Comparison of ENCODE assay signal across 14 mouse cellular contexts in the genomic region with DNA sequence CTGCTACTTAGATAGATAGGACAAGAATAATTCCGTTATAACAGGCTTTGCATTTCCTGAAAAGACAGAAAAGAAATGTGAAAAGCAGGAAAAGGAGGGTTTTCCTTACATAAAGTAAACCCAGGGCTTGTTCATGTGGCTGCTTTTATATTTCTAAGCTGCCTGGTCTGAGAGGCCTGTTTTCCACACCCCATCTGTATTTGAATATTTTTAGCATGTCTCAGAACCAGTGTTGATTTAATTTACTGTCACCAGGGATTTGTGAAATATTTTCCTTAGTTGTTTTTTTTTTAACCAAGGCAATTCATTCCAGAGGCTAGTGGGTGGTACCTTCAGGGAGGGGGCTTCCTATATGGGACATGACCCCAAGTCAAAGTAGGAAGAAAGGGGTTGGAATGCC. TPM values are rescaled to one million over a fixed set of nuclear protein-coding genes. Genes with fewer than 3 reads are reported as not detected.
"Had no signal": no experiment of that assay in that cellular context is flagged by ENCODE, and none has a peak within 500 bp of the region (broad histone marks: within the 10 kb centered on the region; RNA-seq: fewer than 3 reads in every experiment).

No protein-coding gene starts in this region.

- ATAC-seq: lung, postnatal 0 days had no signal

- H3K4me3 ChIP-seq: kidney, embryonic 15.5 days; limb, embryonic 10.5 days; liver, embryonic 15.5 days; myocyte; neural tube, embryonic 15.5 days had no signal

- H3K4me1 ChIP-seq: kidney, embryonic 15.5 days; limb, embryonic 10.5 days; liver, embryonic 15.5 days had no signal

- H3K9ac ChIP-seq: kidney, embryonic 15.5 days; liver, embryonic 15.5 days; neural tube, embryonic 15.5 days had no signal

- H3K27ac ChIP-seq: kidney, embryonic 15.5 days; limb, embryonic 10.5 days; liver, embryonic 15.5 days; neural tube, embryonic 15.5 days had no signal

- H3K36me3 ChIP-seq: kidney, embryonic 15.5 days; limb, embryonic 10.5 days; liver, embryonic 15.5 days; neural tube, embryonic 15.5 days had no signal

- DNase-seq: kidney, postnatal 14 days; lung, adult 2 months; lung, postnatal 36 days; midbrain, embryonic 14.5 days; right cerebral cortex, adult 18-20 months; right cerebral cortex, postnatal 25 days; thymus, postnatal 4 days had no signal

- H3K27me3 ChIP-seq: kidney, embryonic 15.5 days; liver, embryonic 15.5 days; neural tube, embryonic 15.5 days had no signal

RNA-seq across cellular contexts. Expression of gene Ppp2r2c, which starts 26.6 kb away (rescaled TPM):
- total RNA-seq: megakaryocyte progenitor cell, adult 5-6 weeks had no signal
- polyA plus RNA-seq: liver, embryonic 15.5 days; lung, postnatal 0 days had no signal
